Mouse (Mus musculus) gastrocnemius, adult 2 months (tissue): ENCODE results near the gene Abcb9. TPM values are rescaled to one million over a fixed set of nuclear protein-coding genes. Genes with fewer than 3 reads are reported as not detected.

ENCODE experiments used
- DNase-seq: peaks from one replicate; pipeline ENCODE4 v3.0.0; 2022
- H3K27ac ChIP-seq: fragments of 200-600 bp; 2 replicates; pipeline ENCODE4 v1.8.1; 2022; ENCODE audit warnings: mild to moderate bottlenecking
- H3K4me3 ChIP-seq: fragments of 200-600 bp; 2 replicates; pipeline ENCODE4 v1.8.1; 2022; ENCODE audit warnings: mild to moderate bottlenecking, moderate library complexity
- CTCF ChIP-seq: fragments of 200-600 bp; IDR thresholded peaks from 2 replicates; pipeline ENCODE4 v1.8.1; 2022; ENCODE audit warnings: antibody characterized with exemption, mild to moderate bottlenecking, moderate library complexity
- intact Hi-C: fragments of 180-260 bp; cut with DNase I; formaldehyde crosslinking; loops from one replicate; pipeline ENCODE4 v1.15.1; 2025
- total RNA-seq, 2 experiments: library from RNA; stranded (reverse); gene quantifications; 2 replicates each; pipeline ENCODE4 v1.2.3; 2021

Gene Abcb9
- total RNA-seq, 2 experiments from 2014 or later: 7.1 to 11.9 TPM

DNA sequence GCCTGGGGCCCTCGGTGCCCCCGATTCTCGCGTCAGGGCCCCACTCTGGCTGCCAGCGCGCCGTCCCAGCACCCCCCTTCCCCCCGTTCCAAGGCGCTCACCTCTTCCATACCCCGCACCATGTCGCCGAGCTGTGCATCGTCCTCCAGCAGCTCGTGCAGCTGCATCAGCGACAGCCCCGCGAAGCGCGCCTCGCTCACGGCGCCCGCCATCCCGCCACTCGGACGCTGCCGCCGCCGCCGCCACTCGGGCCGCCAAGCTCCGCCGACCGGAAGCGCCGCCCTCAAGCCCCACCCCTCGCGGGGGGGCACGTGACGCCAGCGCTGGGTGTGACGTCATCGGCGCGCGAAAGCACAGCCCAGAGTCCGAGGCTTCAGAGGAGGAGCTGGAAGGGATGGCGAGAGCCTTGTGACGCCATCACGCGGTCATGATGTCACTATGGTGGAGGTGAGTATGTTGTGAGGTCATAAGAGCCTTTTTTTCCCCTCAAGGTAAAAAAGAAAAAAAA, 63.5 kb downstream of the Abcb9 start, which contains the start of gene Vps37b:
TSS of gene Vps37b (minus strand) at position 270 of the 508 bp plus-strand sequence.
- peak; percentile 91 for DNase-seq
- H3K27ac ChIP-seq: peak within 1 kb of the TSS; percentile 92
- peak within 1 kb of the TSS; percentile 88 for H3K4me3 ChIP-seq
- no peak for TF ChIP-seq CTCF
- intact Hi-C loops: no loop called here

DNA sequence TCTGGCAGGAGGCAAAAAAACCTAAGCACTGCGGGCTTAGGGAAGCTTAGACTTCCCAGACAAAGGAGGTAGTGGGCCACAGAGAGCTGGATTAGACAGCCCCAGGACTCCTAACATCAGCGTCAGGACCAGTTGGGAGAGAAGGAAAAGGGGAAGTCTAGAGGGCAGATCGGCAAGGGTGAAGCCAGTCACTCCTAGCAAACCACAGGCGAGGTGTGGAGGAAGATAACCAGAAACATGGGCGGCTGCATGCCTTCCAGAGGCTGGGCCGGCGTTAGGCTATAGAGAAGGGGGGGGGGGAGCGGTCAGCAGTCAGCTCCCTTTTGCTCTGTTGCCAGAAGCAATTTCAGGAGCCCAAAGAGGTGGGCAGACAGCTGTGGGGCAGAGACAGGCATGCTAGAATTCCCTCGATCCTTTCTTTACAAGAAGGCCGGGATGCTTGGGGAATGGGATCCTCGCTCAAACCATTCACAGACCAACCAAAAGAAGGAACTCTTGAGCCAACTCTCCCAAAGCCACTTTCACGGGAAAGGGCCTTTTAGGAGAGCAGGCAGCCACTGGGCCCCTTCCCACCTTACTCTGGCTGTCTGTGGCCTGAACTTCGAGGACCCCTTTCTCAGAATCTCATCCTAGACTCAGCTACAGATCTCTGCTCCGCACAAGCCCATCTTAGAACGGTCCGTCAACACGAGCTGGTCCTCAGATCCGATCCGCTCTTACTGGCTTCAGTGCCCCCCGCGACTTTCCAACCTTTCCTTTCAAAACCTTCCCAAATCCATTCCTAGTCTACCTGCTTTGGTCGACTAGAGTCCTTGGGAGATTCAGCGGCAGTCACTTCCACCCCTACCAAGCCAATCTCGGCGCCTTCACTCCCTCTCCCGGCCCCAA, 64.3 kb downstream of the Abcb9 start:
- peak overlapping the region; percentile 88 for H3K4me3 ChIP-seq
- intact Hi-C loops: no loop called here
- no peak for TF ChIP-seq CTCF
- H3K27ac ChIP-seq: peak overlapping the region; percentile 92
- no peak for DNase-seq

- Histone ChIP-seq H3K4me3 (peak overlapping the region; percentile 88), H3K27ac (peak overlapping the region; percentile 92)
- no peak for DNase-seq
- TF ChIP-seq CTCF: no peak
- intact Hi-C loops: no loop called here
Observed at GRCm38 (mm10) chr5:124030386-124031067, 65.1 kb downstream of the Abcb9 start.

GRCm38 (mm10) chr5:124029220-124030035, 66.2 kb downstream of the Abcb9 start:
- no peak for DNase-seq
- TF ChIP-seq CTCF: no peak
- intact Hi-C loops: no loop called here
- Histone ChIP-seq H3K27ac (peak overlapping the region; percentile 92), H3K4me3 (peak overlapping the region; percentile 88)

DNA sequence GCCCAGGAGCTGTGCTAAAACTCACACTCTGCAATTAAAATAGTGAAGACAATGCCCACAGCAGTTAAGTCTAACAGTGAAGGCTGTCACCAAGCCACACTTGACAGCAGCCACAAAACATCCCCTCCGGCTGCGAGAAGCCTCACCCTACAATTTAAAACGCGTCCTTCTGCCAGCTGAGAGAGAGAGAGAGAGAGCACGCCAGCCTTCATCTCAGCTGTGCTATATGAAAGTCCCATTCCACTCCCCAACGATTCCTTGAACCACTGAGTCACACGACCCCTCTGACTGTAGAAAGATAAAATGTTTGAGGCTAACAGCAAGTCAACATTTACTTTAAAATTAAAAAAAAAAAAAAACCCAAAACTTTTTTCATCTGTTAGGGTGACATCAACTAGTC, 66.9 kb downstream of the Abcb9 start:
- intact Hi-C loops: no loop called here
- TF ChIP-seq CTCF: no peak
- no peak for DNase-seq
- H3K4me3 ChIP-seq: no peak overlapping the region
- 0 out of 2 replicates have a peak overlapping the region, but pooled peaks have one; percentile 48 for H3K27ac ChIP-seq

GRCm38 (mm10) chr5:124027702-124028470, 67.7 kb downstream of the Abcb9 start:
- DNase-seq: no peak
- no peak for TF ChIP-seq CTCF
- H3K27ac ChIP-seq: peak overlapping the region; percentile 48
- no peak overlapping the region for H3K4me3 ChIP-seq
- intact Hi-C loops: no loop called here

DNA sequence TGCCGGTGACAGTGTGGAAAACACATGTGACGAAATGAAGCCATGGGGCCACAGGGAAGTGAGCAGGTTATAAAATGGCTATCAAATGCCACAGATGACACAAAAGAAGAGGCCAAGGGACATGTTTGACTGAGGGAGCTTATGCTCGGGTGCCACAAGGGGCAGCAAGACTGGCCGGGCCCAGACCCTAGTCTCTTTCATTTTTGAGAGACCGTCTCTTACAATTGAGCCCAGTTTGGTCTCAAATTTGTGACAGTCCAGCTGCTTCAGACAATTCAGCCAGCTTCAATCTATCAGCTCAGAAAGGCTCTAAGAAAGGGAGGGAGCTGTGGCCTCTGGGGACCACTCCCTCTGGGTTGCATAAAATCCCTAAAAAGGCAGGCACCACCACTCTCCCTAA, 69.0 kb downstream of the Abcb9 start:
- no peak for DNase-seq
- Histone ChIP-seq H3K4me3 (no peak overlapping the region), H3K27ac (peak overlapping the region; percentile 70)
- TF ChIP-seq CTCF: no peak
- intact Hi-C loops: no loop called here

GRCm38 (mm10) chr5:124025587-124026441, 69.8 kb downstream of the Abcb9 start:
- Histone ChIP-seq H3K27ac (peak overlapping the region; percentile 70), H3K4me3 (no peak overlapping the region)
- intact Hi-C loops: no loop called here
- peak; percentile 50 for DNase-seq
- no peak for TF ChIP-seq CTCF

DNA sequence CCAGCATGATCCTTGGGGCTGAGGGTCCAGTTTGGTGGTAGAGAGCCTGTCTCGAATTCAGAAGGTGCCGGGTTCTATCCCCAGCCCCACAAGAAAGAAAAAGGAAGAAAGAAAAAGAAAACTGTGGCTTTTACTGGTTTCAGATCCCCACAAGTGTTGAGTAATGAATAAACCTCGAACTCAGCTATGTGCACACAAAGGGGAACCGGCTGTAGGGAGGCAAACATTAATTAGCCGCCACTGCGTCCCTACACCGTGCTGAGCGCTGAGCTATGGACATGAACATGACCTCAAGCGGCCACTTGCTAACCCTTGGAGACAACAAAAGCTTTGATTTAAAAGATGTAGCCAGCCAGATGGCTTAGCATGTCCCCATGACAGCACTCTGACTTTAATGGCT, 70.5 kb downstream of the Abcb9 start:
- DNase-seq: no peak
- intact Hi-C loops: no loop called here
- no peak overlapping the region for H3K4me3 ChIP-seq
- no peak for TF ChIP-seq CTCF
- peak overlapping the region; percentile 70; the same call in 1 of the 2 replicates for H3K27ac ChIP-seq

DNA sequence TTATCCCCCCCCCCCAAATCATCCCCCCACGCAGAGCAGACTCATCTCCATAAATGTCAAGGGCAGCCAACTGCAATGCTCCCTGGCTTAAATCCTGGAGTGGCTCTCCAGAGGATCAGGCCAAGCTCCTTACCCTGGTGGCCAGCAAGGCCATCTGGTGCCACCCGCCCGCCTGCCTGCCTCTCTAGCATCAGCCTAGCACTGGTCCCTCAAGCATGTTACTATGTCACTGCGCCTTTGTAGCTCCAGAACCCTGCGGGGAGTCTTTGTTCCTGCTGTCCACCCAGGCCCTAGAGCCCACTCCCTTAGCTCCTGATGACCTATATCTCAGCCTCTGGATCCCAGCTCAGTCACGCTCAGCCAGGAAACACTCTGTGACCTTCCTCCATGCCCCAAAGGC, 70.9 kb downstream of the Abcb9 start:
- TF ChIP-seq CTCF: peak; percentile 6; the same call in 1 of the 2 replicates
- Histone ChIP-seq H3K4me3 (no peak overlapping the region), H3K27ac (peak overlapping the region; percentile 70; the same call in 1 of the 2 replicates)
- peak; percentile 59 for DNase-seq
- intact Hi-C loops: no loop called here

- H3K27ac ChIP-seq: no peak overlapping the region; the same call in 1 of the 2 replicates
- TF ChIP-seq CTCF: no peak
- H3K4me3 ChIP-seq: no peak overlapping the region
- DNase-seq: no peak
- intact Hi-C loops: no loop called here
Observed at GRCm38 (mm10) chr5:124022365-124022764, 73.2 kb downstream of the Abcb9 start.
